Mouse (Mus musculus) liver, embryonic 12.5 days (tissue): ENCODE results near the gene 4930507D05Rik. TPM values are rescaled to one million over a fixed set of nuclear protein-coding genes. Genes with fewer than 3 reads are reported as not detected.
"Not testable (repeated sequence)": the region's sequence is repeated elsewhere in the genome, so short reads cannot be mapped to it uniquely, and the experiment has no call there.

Experiments used
- ATAC-seq: fragments of 200-750 bp; cut with Nextera tagmentation; 2 replicates; pipeline ENCODE4 v1.8.0; 2017; ENCODE audit warnings: moderate number of reproducible peaks, mild to moderate bottlenecking, moderate library complexity
- H3K27ac ChIP-seq: fragments of 300-500 bp; sonication (generic); 2 replicates; pipeline ENCODE4 v1.5.1; 2016; ENCODE audit warnings: mild to moderate bottlenecking
- H3K27me3 ChIP-seq: fragments of 300-500 bp; sonication (generic); replicated peaks from 2 replicates; pipeline ENCODE4 v1.6.1; 2016; ENCODE audit warnings: mild to moderate bottlenecking, moderate library complexity
- H3K36me3 ChIP-seq: fragments of 300-500 bp; sonication (generic); 2 replicates; pipeline ENCODE4 v1.6.1; 2016; ENCODE audit warnings: mild to moderate bottlenecking, moderate library complexity
- H3K4me1 ChIP-seq: fragments of 300-500 bp; sonication (generic); 2 replicates; pipeline ENCODE4 v1.6.1; 2016
- H3K4me2 ChIP-seq: fragments of 300-500 bp; sonication (generic); 2 replicates; pipeline ENCODE4 v1.6.1; 2016; ENCODE audit warnings: mild to moderate bottlenecking, moderate library complexity
- H3K4me3 ChIP-seq: fragments of 300-500 bp; sonication (generic); 2 replicates; pipeline ENCODE4 v1.5.1; 2016; ENCODE audit warnings: mild to moderate bottlenecking, moderate library complexity
- H3K9ac ChIP-seq: fragments of 300-500 bp; sonication (generic); 2 replicates; pipeline ENCODE4 v1.6.1; 2016; ENCODE audit warnings: mild to moderate bottlenecking, moderate library complexity
- H3K9me3 ChIP-seq: fragments of 300-500 bp; sonication (generic); replicated peaks from 2 replicates; pipeline ENCODE4 v1.6.1; 2016; ENCODE audit warnings: mild to moderate bottlenecking, moderate library complexity
- WGBS: fragments of 180-500 bp; shearing (Covaris S2); methylation state at CpG from one replicate; pipeline ENCODE4 v1.1.7; 2016; ENCODE audit not compliant: insufficient replicate concordance; 5-methylcytosine and 5-hydroxymethylcytosine counted together
- polyA plus RNA-seq: library from polyadenylated mRNA; unstranded; fragments of >200 nt; fragmentation: Nextera tagmentation; extraction: Ambion mirVana; gene quantifications from 2 replicates; pipeline ENCODE4 v1.2.1, GENCODE M21; 2016

The 4930507D05Rik gene
- polyA plus RNA-seq, 1 experiment from 2014 or later = 0.51 TPM

GRCm38 (mm10) chr10:62421127-62421526 lies 28.2 kb upstream of the 4930507D05Rik start:
- WGBS = 74% methylated on average over 3 of the region's 3 CpGs
- Histone ChIP-seq H3K27ac (no peak overlapping the region), H3K4me2 (peak overlapping the region; percentile 35), H3K4me3 (peak overlapping the region; percentile 4; the same call in 1 of the 2 replicates), H3K4me1 (peaks cover 13% of the 10 kb centered on the region), H3K36me3 (no peaks in the 10 kb centered on the region), H3K9ac (no peak overlapping the region), H3K9me3 (no peaks in the 10 kb centered on the region), H3K27me3 (0 out of 2 replicates have a peak, but pooled peaks cover 8% of the 10 kb centered on the region)
- no peak for ATAC-seq

- H3K36me3 ChIP-seq = no peaks in the 10 kb centered on the region
- peak within 1 kb of the TSS; percentile 35 for H3K4me2 ChIP-seq
- no peak within 1 kb of the TSS for H3K9ac ChIP-seq
- peaks cover 13% of the 10 kb centered on the region for H3K4me1 ChIP-seq
- no peaks in the 10 kb centered on the region for H3K9me3 ChIP-seq
- 50% methylated on average over 15 of the region's 15 CpGs for WGBS
- 0 out of 2 replicates have a peak, but pooled peaks cover 7% of the 10 kb centered on the region for H3K27me3 ChIP-seq
- H3K4me3 ChIP-seq = peak within 1 kb of the TSS; percentile 15; the same call in 1 of the 2 replicates
- peak; percentile 38; the same call in 1 of the 2 replicates for ATAC-seq
- H3K27ac ChIP-seq = no peak within 1 kb of the TSS
Observed at GRCm38 (mm10) chr10:62422255-62422654, 27.0 kb upstream of the 4930507D05Rik start, which contains the start of gene Hkdc1. Hkdc1 (minus strand) TSS chr10:62422491.

- 0 out of 2 replicates have a peak, but pooled peaks have one; percentile 19 for ATAC-seq
- no peak overlapping the region for H3K4me3 ChIP-seq
- peak overlapping the region; percentile 53; the same call in 1 of the 2 replicates for H3K27ac ChIP-seq
- peaks cover 28% of the 10 kb centered on the region for H3K36me3 ChIP-seq
- no peaks in the 10 kb centered on the region for H3K9me3 ChIP-seq
- no peak overlapping the region for H3K4me2 ChIP-seq
- no peak overlapping the region for H3K9ac ChIP-seq
- peaks cover 13% of the 10 kb centered on the region for H3K4me1 ChIP-seq
- H3K27me3 ChIP-seq = no peaks in the 10 kb centered on the region
- 53% methylated on average over 9 of the region's 9 CpGs for WGBS
Observed at GRCm38 (mm10) chr10:62425081-62425871, 24.0 kb upstream of the 4930507D05Rik start.

GRCm38 (mm10) chr10:62430427-62430826 lies 18.9 kb upstream of the 4930507D05Rik start:
- Histone ChIP-seq H3K9me3 (no peaks in the 10 kb centered on the region), H3K36me3 (peaks cover 79% of the 10 kb centered on the region), H3K27ac (no peak overlapping the region), H3K9ac (no peak overlapping the region), H3K4me1 (0 out of 2 replicates have a peak, but pooled peaks cover 2% of the 10 kb centered on the region), H3K27me3 (no peaks in the 10 kb centered on the region), H3K4me2 (no peak overlapping the region), H3K4me3 (no peak overlapping the region)
- no peak for ATAC-seq
- 83% methylated on average over 5 of the region's 5 CpGs for WGBS

GRCm38 (mm10) chr10:62450280-62450640 lies 971 bp downstream of the 4930507D05Rik start:
- 31% methylated on average over 18 of the region's 18 CpGs for WGBS
- Histone ChIP-seq H3K36me3 (peaks cover 48% of the 10 kb centered on the region), H3K4me2 (peak overlapping the region; percentile 76), H3K27me3 (no peaks in the 10 kb centered on the region), H3K4me1 (peaks cover 37% of the 10 kb centered on the region), H3K27ac (peak overlapping the region; percentile 85), H3K9me3 (no peaks in the 10 kb centered on the region), H3K9ac (peak overlapping the region; percentile 97), H3K4me3 (peak overlapping the region; percentile 100)
- peak; percentile 46; the same call in 1 of the 2 replicates for ATAC-seq

GRCm38 (mm10) chr10:62452001-62452400 lies 2.7 kb downstream of the 4930507D05Rik start:
- H3K4me2 ChIP-seq, H3K27me3 ChIP-seq, ATAC-seq, H3K4me3 ChIP-seq, H3K9me3 ChIP-seq, H3K27ac ChIP-seq, H3K9ac ChIP-seq: not testable (repeated sequence)
- WGBS = 57% methylated on average over 11 of the region's 11 CpGs
- peaks cover 37% of the 10 kb centered on the region for H3K4me1 ChIP-seq
- peaks cover 46% of the 10 kb centered on the region for H3K36me3 ChIP-seq

- Histone ChIP-seq H3K27me3 (no peaks in the 10 kb centered on the region), H3K9ac (no peak overlapping the region), H3K27ac (no peak overlapping the region), H3K36me3 (peaks cover 78% of the 10 kb centered on the region), H3K4me1 (no peaks in the 10 kb centered on the region), H3K9me3 (no peaks in the 10 kb centered on the region), H3K4me3 (no peak overlapping the region), H3K4me2 (no peak overlapping the region)
- ATAC-seq = no peak
Observed at GRCm38 (mm10) chr10:62461321-62461720, 12.0 kb downstream of the 4930507D05Rik start.

- peaks cover 5% of the 10 kb centered on the region; the same call in 1 of the 2 replicates for H3K4me1 ChIP-seq
- H3K9ac ChIP-seq = no peak overlapping the region
- no peak overlapping the region for H3K4me3 ChIP-seq
- H3K36me3 ChIP-seq = peaks cover 37% of the 10 kb centered on the region
- WGBS = 86% methylated on average over 4 of the region's 4 CpGs
- H3K27me3 ChIP-seq = no peaks in the 10 kb centered on the region
- no peak for ATAC-seq
- H3K27ac ChIP-seq = no peak overlapping the region
- no peak overlapping the region for H3K4me2 ChIP-seq
- H3K9me3 ChIP-seq = no peaks in the 10 kb centered on the region
Observed at GRCm38 (mm10) chr10:62469736-62470135, 20.4 kb downstream of the 4930507D05Rik start.

GRCm38 (mm10) chr10:62471105-62471504 lies 21.8 kb downstream of the 4930507D05Rik start:
- H3K4me3 ChIP-seq = no peak overlapping the region
- peaks cover 5% of the 10 kb centered on the region; the same call in 1 of the 2 replicates for H3K4me1 ChIP-seq
- H3K9me3 ChIP-seq = no peaks in the 10 kb centered on the region
- peaks cover 48% of the 10 kb centered on the region for H3K36me3 ChIP-seq
- no peaks in the 10 kb centered on the region for H3K27me3 ChIP-seq
- ATAC-seq = no peak
- no peak overlapping the region for H3K27ac ChIP-seq
- H3K4me2 ChIP-seq = no peak overlapping the region
- 67% methylated on average over 5 of the region's 5 CpGs for WGBS
- H3K9ac ChIP-seq = no peak overlapping the region

- H3K27ac ChIP-seq = no peak overlapping the region
- no peak overlapping the region for H3K9ac ChIP-seq
- H3K4me3 ChIP-seq = no peak overlapping the region
- 88% methylated on average over 10 of the region's 10 CpGs for WGBS
- no peaks in the 10 kb centered on the region for H3K9me3 ChIP-seq
- peaks cover 10% of the 10 kb centered on the region; the same call in 1 of the 2 replicates for H3K4me1 ChIP-seq
- H3K36me3 ChIP-seq = peaks cover 34% of the 10 kb centered on the region
- no peaks in the 10 kb centered on the region for H3K27me3 ChIP-seq
- ATAC-seq = no peak
- no peak overlapping the region for H3K4me2 ChIP-seq
Observed at GRCm38 (mm10) chr10:62474944-62475343, 25.7 kb downstream of the 4930507D05Rik start.

GRCm38 (mm10) chr10:62476980-62477379 lies 27.7 kb downstream of the 4930507D05Rik start:
- Histone ChIP-seq H3K27me3 (no peaks in the 10 kb centered on the region), H3K9ac (no peak overlapping the region), H3K4me1 (peaks cover 8% of the 10 kb centered on the region; the same call in 1 of the 2 replicates), H3K9me3 (no peaks in the 10 kb centered on the region), H3K36me3 (peaks cover 31% of the 10 kb centered on the region), H3K4me2 (no peak overlapping the region), H3K4me3 (no peak overlapping the region), H3K27ac (no peak overlapping the region)
- 78% methylated on average over 2 of the region's 2 CpGs for WGBS
- no peak for ATAC-seq

GRCm38 (mm10) chr10:62481108-62481852 lies 32.0 kb downstream of the 4930507D05Rik start:
- no peak for ATAC-seq
- Histone ChIP-seq H3K27ac (no peak overlapping the region), H3K9ac (no peak overlapping the region), H3K4me2 (no peak overlapping the region), H3K4me3 (no peak overlapping the region), H3K27me3 (no peaks in the 10 kb centered on the region), H3K36me3 (peaks cover 17% of the 10 kb centered on the region), H3K9me3 (no peaks in the 10 kb centered on the region), H3K4me1 (peaks cover 35% of the 10 kb centered on the region)
- WGBS = 68% methylated on average over 7 of the region's 7 CpGs
